Mouse (Mus musculus) embryo, embryonic 10 days (tissue): ENCODE measurements around the gene Clic6.
"Not testable (repeated sequence)": the region's sequence is repeated elsewhere in the genome, so short reads cannot be mapped to it uniquely, and the experiment has no call there.

Source experiments
- DNase-seq: peaks from one replicate; pipeline ENCODE4 v3.0.0-alpha.2; 2015; ENCODE audit warnings: low spot score

Gene Clic6

GRCm38 (mm10) chr16:92472898-92473297 is 12.6 kb upstream of the Clic6 start:
- no peak for DNase-seq

GRCm38 (mm10) chr16:92475093-92475860 is 10.3 kb upstream of the Clic6 start:
- DNase-seq = peak; percentile 37

- peak; percentile 90 for DNase-seq
Observed at GRCm38 (mm10) chr16:92478561-92479150, 6.9 kb upstream of the Clic6 start.

- DNase-seq = no peak
Observed at GRCm38 (mm10) chr16:92487086-92487485, 1.6 kb downstream of the Clic6 start.

GRCm38 (mm10) chr16:92487489-92487888 is 2.0 kb downstream of the Clic6 start:
- peak; percentile 70 for DNase-seq

- no peak for DNase-seq
Observed at GRCm38 (mm10) chr16:92488456-92488855, 2.9 kb downstream of the Clic6 start.

GRCm38 (mm10) chr16:92489356-92489755 is 3.8 kb downstream of the Clic6 start:
- peak; percentile 31 for DNase-seq

- DNase-seq = no peak
Observed at GRCm38 (mm10) chr16:92497851-92498588, 12.5 kb downstream of the Clic6 start.

GRCm38 (mm10) chr16:92498589-92498981 is 13.0 kb downstream of the Clic6 start:
- peak; percentile 34 for DNase-seq

GRCm38 (mm10) chr16:92499324-92499723 is 13.8 kb downstream of the Clic6 start:
- no peak for DNase-seq

GRCm38 (mm10) chr16:92500534-92500933 is 15.0 kb downstream of the Clic6 start:
- no peak for DNase-seq

- DNase-seq = peak; percentile 47
Observed at GRCm38 (mm10) chr16:92503105-92503504, 17.6 kb downstream of the Clic6 start.

- DNase-seq = no peak
Observed at GRCm38 (mm10) chr16:92507573-92507972, 22.0 kb downstream of the Clic6 start.

- no peak for DNase-seq
Observed at GRCm38 (mm10) chr16:92510835-92511772, 25.6 kb downstream of the Clic6 start.

GRCm38 (mm10) chr16:92511773-92512391 is 26.3 kb downstream of the Clic6 start:
- peak; percentile 42 for DNase-seq

GRCm38 (mm10) chr16:92514896-92515295 is 29.4 kb downstream of the Clic6 start:
- not testable (repeated sequence) for DNase-seq

GRCm38 (mm10) chr16:92516139-92516538 is 30.6 kb downstream of the Clic6 start:
- no peak for DNase-seq

- DNase-seq = no peak
Observed at GRCm38 (mm10) chr16:92518718-92519117, 33.2 kb downstream of the Clic6 start.

- peak; percentile 83 for DNase-seq
Observed at GRCm38 (mm10) chr16:92519820-92520492, 34.4 kb downstream of the Clic6 start.

- DNase-seq = no peak
Observed at GRCm38 (mm10) chr16:92523351-92523750, 37.8 kb downstream of the Clic6 start.

- no peak for DNase-seq
Observed at GRCm38 (mm10) chr16:92524651-92525050, 39.1 kb downstream of the Clic6 start.
